Mouse (Mus musculus): Measurements from ENCODE around the gene Fscn2. TPM values are rescaled to one million over a fixed set of nuclear protein-coding genes. Genes with fewer than 3 reads are reported as not detected.
"Not testable (repeated sequence)": the region's sequence is repeated elsewhere in the genome, so short reads cannot be mapped to it uniquely, and the experiment has no call there.

The Fscn2 gene
- polyA plus RNA-seq, 1 experiment from 2014 or later = 1.4 TPM

DNA sequence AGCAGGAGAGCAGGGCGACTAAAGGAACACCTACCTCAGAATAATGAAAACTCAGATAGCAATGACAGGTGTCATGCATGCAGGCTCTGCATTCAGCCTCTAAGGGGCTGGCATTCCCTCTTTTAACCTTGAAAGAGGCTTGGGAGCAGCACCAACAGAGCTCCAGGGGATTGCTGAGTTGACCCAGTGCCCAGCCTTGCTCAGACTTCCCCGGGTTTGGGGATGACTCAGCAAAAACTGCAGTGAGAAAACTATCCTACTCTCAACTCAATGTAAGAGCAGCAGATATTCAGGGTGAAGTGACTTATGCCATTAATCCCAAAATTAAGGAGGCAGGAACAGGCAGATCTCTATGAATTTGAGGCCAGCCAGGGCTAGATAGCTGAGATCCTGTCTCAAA is 25.8 kb downstream of the Fscn2 start:
- no peaks in the 10 kb centered on the region for H3K27me3 ChIP-seq (replicated peaks)
- no peak overlapping the region for H3K27ac ChIP-seq (replicated peaks)
- H3K9me3 ChIP-seq (replicated peaks) = no peaks in the 10 kb centered on the region
- 72% methylated on average over 2 of the region's 2 CpGs for WGBS
- H3K36me3 ChIP-seq = peaks cover 59% of the 10 kb centered on the region
- no peak for ATAC-seq (ENCODE audit: low FRiP score)
- H3K4me2 ChIP-seq = no peak overlapping the region
- peaks cover 1% of the 10 kb centered on the region for H3K4me1 ChIP-seq
- no peak overlapping the region for H3K9ac ChIP-seq (replicated peaks)
- H3K4me3 ChIP-seq (replicated peaks) = no peak overlapping the region

DNA sequence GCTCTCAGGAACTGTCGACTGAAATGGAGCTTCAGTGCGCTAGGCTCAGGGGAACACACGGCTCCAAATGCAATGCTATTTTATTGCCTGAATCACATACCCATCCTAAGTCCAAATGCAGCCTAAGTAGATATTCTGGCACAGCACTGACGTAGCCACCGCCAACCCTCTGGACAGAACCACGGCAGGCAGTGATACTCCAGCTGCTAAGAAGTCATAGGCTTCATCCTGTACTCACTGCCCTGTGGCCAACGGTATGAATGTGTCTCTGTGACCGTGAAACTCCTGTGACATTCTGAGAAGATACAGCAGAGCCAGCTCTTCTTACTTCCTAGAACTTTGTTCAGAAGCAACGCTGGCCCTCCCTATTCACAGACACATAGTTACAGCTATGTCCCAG is 27.2 kb downstream of the Fscn2 start:
- no peaks in the 10 kb centered on the region for H3K9me3 ChIP-seq (replicated peaks)
- H3K27ac ChIP-seq (replicated peaks) = no peak overlapping the region
- no peak overlapping the region for H3K4me2 ChIP-seq
- no peak for ATAC-seq (ENCODE audit: low FRiP score)
- H3K4me1 ChIP-seq = peaks cover 7% of the 10 kb centered on the region
- H3K36me3 ChIP-seq = peaks cover 58% of the 10 kb centered on the region
- no peak overlapping the region for H3K4me3 ChIP-seq (replicated peaks)
- H3K9ac ChIP-seq (replicated peaks) = no peak overlapping the region
- no peaks in the 10 kb centered on the region for H3K27me3 ChIP-seq (replicated peaks)
- WGBS = 84% methylated on average over 9 of the region's 9 CpGs

DNA sequence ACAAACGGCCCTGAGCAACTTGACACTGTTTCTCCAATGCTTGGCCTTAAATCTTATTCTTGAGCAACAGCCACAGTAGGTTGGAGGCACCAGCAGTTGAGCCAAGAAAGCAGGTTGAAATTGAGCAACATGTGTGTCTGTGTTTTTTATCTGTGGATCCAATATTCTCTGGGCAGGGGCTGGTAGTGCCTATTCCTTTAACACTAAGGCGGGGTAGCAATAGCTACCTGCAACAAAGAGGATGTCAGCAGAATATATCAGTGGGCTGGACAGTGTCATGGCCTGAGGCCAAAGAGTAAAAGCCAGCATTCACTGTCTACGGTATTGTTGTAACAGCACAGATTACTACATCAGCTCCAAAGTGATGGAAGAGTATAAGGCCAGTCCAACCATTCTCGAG is 34.3 kb downstream of the Fscn2 start:
- H3K4me3 ChIP-seq (replicated peaks) = no peak overlapping the region
- H3K27me3 ChIP-seq (replicated peaks) = no peaks in the 10 kb centered on the region
- no peak overlapping the region for H3K4me2 ChIP-seq
- peaks cover 60% of the 10 kb centered on the region for H3K36me3 ChIP-seq
- H3K27ac ChIP-seq (replicated peaks) = no peak overlapping the region
- ATAC-seq (ENCODE audit: low FRiP score) = no peak
- WGBS = 81% methylated on average over 4 of the region's 4 CpGs
- no peak overlapping the region for H3K9ac ChIP-seq (replicated peaks)
- H3K9me3 ChIP-seq (replicated peaks) = no peaks in the 10 kb centered on the region
- H3K4me1 ChIP-seq = peaks cover 7% of the 10 kb centered on the region

GRCm38 (mm10) chr11:120397602-120398001 is 36.3 kb downstream of the Fscn2 start:
- no peak overlapping the region for H3K4me3 ChIP-seq (replicated peaks)
- no peak overlapping the region for H3K9ac ChIP-seq (replicated peaks)
- peaks cover 70% of the 10 kb centered on the region for H3K36me3 ChIP-seq
- H3K4me2 ChIP-seq = no peak overlapping the region
- no peak overlapping the region for H3K27ac ChIP-seq (replicated peaks)
- H3K9me3 ChIP-seq (replicated peaks) = no peaks in the 10 kb centered on the region
- no peak for ATAC-seq (ENCODE audit: low FRiP score)
- peaks cover under 1% of the 10 kb centered on the region for H3K4me1 ChIP-seq
- H3K27me3 ChIP-seq (replicated peaks) = no peaks in the 10 kb centered on the region
- WGBS = 83% methylated on average over 2 of the region's 2 CpGs

DNA sequence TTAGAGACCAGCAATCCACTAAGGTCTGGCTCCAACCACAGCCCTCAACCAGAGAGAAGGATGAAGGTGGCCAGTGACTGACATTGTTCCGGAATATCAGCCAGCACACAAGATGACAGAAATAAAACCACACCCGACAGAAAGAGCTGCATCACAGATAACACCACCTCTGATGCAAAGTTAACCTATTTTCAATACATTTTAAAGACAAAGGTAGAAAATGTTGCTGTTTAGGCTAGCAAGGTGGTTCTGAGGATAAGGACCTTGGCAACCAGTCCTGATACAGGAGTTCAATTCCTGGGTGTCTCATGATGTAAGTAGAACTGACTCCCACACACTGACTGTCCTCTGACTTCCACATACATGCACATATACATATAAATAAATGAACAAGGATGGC is 38.0 kb downstream of the Fscn2 start:
- H3K4me2 ChIP-seq = no peak overlapping the region
- H3K4me1 ChIP-seq = no peaks in the 10 kb centered on the region
- no peaks in the 10 kb centered on the region for H3K9me3 ChIP-seq (replicated peaks)
- no peaks in the 10 kb centered on the region for H3K27me3 ChIP-seq (replicated peaks)
- H3K36me3 ChIP-seq = peaks cover 73% of the 10 kb centered on the region
- H3K9ac ChIP-seq (replicated peaks) = no peak overlapping the region
- H3K4me3 ChIP-seq (replicated peaks) = no peak overlapping the region
- 95% methylated on average over 2 of the region's 2 CpGs for WGBS
- ATAC-seq (ENCODE audit: low FRiP score) = no peak
- no peak overlapping the region for H3K27ac ChIP-seq (replicated peaks)

- no peak for ATAC-seq (ENCODE audit: low FRiP score)
- Histone ChIP-seq H3K27me3 (replicated peaks) (no peaks in the 10 kb centered on the region), H3K36me3 (peaks cover 90% of the 10 kb centered on the region), H3K27ac (replicated peaks) (no peak overlapping the region), H3K9me3 (replicated peaks) (no peaks in the 10 kb centered on the region), H3K9ac (replicated peaks) (no peak overlapping the region), H3K4me1 (no peaks in the 10 kb centered on the region), H3K4me2 (no peak overlapping the region), H3K4me3 (replicated peaks) (no peak overlapping the region)
- WGBS = 97% methylated on average over 1 of the region's 1 CpGs
Observed at GRCm38 (mm10) chr11:120404814-120405213, 43.5 kb downstream of the Fscn2 start.

GRCm38 (mm10) chr11:120405867-120406266 is 44.5 kb downstream of the Fscn2 start:
- Histone ChIP-seq H3K4me2 (no peak overlapping the region), H3K27me3 (replicated peaks) (no peaks in the 10 kb centered on the region), H3K4me1 (no peaks in the 10 kb centered on the region), H3K36me3 (peaks cover 90% of the 10 kb centered on the region), H3K9ac (replicated peaks) (no peak overlapping the region), H3K4me3 (replicated peaks) (no peak overlapping the region), H3K27ac (replicated peaks) (no peak overlapping the region), H3K9me3 (replicated peaks) (no peaks in the 10 kb centered on the region)
- 88% methylated on average over 3 of the region's 3 CpGs for WGBS
- ATAC-seq (ENCODE audit: low FRiP score) = no peak

DNA sequence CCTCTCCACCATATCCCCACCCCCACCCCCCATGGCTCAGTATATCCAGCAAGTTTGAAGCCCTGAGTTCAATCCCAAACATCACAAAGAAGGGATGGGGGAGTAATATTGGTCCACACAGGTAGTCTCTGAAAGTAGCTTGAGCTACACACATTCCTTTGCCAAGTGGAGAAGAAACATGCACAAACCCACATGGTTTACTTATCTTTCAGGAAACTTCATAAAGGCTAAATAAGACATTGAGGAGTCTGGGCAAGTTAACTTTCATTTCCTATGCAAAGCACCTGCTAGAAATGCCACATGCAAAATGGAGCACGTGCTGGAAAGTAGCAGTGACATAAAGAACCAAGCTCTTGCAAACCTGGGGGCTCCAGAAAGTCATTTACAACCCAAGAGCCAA is 45.1 kb downstream of the Fscn2 start:
- no peaks in the 10 kb centered on the region for H3K27me3 ChIP-seq (replicated peaks)
- H3K36me3 ChIP-seq = peaks cover 90% of the 10 kb centered on the region
- no peak overlapping the region for H3K27ac ChIP-seq (replicated peaks)
- no peak overlapping the region for H3K4me2 ChIP-seq
- H3K4me1 ChIP-seq = no peaks in the 10 kb centered on the region
- ATAC-seq (ENCODE audit: low FRiP score) = no peak
- no peaks in the 10 kb centered on the region for H3K9me3 ChIP-seq (replicated peaks)
- no peak overlapping the region for H3K4me3 ChIP-seq (replicated peaks)
- no peak overlapping the region for H3K9ac ChIP-seq (replicated peaks)
- WGBS = 88% methylated on average over 1 of the region's 1 CpGs

GRCm38 (mm10) chr11:120413621-120414020 is 52.3 kb downstream of the Fscn2 start:
- ATAC-seq (ENCODE audit: low FRiP score); H3K9me3 ChIP-seq (replicated peaks); H3K4me1 ChIP-seq; H3K27me3 ChIP-seq (replicated peaks); H3K4me2 ChIP-seq; H3K4me3 ChIP-seq (replicated peaks); H3K27ac ChIP-seq (replicated peaks); H3K9ac ChIP-seq (replicated peaks): not testable (repeated sequence)
- H3K36me3 ChIP-seq = peaks cover 85% of the 10 kb centered on the region
- 97% methylated on average over 7 of the region's 10 CpGs for WGBS

Small RNA genes lying within 50 kb of the gene (microRNA-seq; reads per million reads assigned to microRNA genes)
- gene Gm23419 (not detected), gene Mir6935 (1.2 reads per million)

Other genes with a start within 250 kb of the Fscn2 start
- gene Slc38a10, start 210.2 kb upstream of the Fscn2 start, polyA plus RNA-seq (2015; fragmentation: Nextera tagmentation; extraction: Ambion mirVana) = 107 and 112 TPM in 2 replicates
- gene Bahcc1, start 128.6 kb upstream of the Fscn2 start, polyA plus RNA-seq (2015; fragmentation: Nextera tagmentation; extraction: Ambion mirVana) = 8.7 and 10.4 TPM in 2 replicates
- 3,602 and 3,776 TPM in 2 replicates for gene Actg1, start 13.0 kb upstream of the Fscn2 start, polyA plus RNA-seq (2015; fragmentation: Nextera tagmentation; extraction: Ambion mirVana)
- 71.6 and 81.5 TPM in 2 replicates for gene Faap100, start 17.2 kb downstream of the Fscn2 start, polyA plus RNA-seq (2015; fragmentation: Nextera tagmentation; extraction: Ambion mirVana)
- gene Nploc4, start 76.2 kb downstream of the Fscn2 start, polyA plus RNA-seq (2015; fragmentation: Nextera tagmentation; extraction: Ambion mirVana) = 30.2 and 32.6 TPM in 2 replicates
- gene Tspan10, start 81.1 kb downstream of the Fscn2 start, polyA plus RNA-seq (2015; fragmentation: Nextera tagmentation; extraction: Ambion mirVana) = not detected in 2 replicates
- gene Pde6g, start 92.0 kb downstream of the Fscn2 start, polyA plus RNA-seq (2015; fragmentation: Nextera tagmentation; extraction: Ambion mirVana) = 0.09 and 0.28 TPM in 2 replicates
- 12.1 and 12.8 TPM in 2 replicates for gene Oxld1, start 96.5 kb downstream of the Fscn2 start, polyA plus RNA-seq (2015; fragmentation: Nextera tagmentation; extraction: Ambion mirVana)
- gene Ccdc137, start 96.6 kb downstream of the Fscn2 start, polyA plus RNA-seq (2015; fragmentation: Nextera tagmentation; extraction: Ambion mirVana) = 24.5 and 26.6 TPM in 2 replicates
- gene Arl16, start 106.1 kb downstream of the Fscn2 start, polyA plus RNA-seq (2015; fragmentation: Nextera tagmentation; extraction: Ambion mirVana) = 68.1 and 76.7 TPM in 2 replicates
- gene Mrpl12, start 123.1 kb downstream of the Fscn2 start, polyA plus RNA-seq (2015; fragmentation: Nextera tagmentation; extraction: Ambion mirVana) = 142 and 144 TPM in 2 replicates
- gene Slc25a10, start 130.3 kb downstream of the Fscn2 start, polyA plus RNA-seq (2015; fragmentation: Nextera tagmentation; extraction: Ambion mirVana) = 27.6 and 33.6 TPM in 2 replicates
- 0.26 and 0.41 TPM in 2 replicates for gene Gcgr, start 169.2 kb downstream of the Fscn2 start, polyA plus RNA-seq (2015; fragmentation: Nextera tagmentation; extraction: Ambion mirVana)
- 229 and 235 TPM in 2 replicates for gene Mcrip1, start 188.2 kb downstream of the Fscn2 start, polyA plus RNA-seq (2015; fragmentation: Nextera tagmentation; extraction: Ambion mirVana)
- 0.69 and 14.1 TPM in 2 replicates for gene Ppp1r27, start 189.6 kb downstream of the Fscn2 start, polyA plus RNA-seq (2015; fragmentation: Nextera tagmentation; extraction: Ambion mirVana)
- gene P4hb, start 211.7 kb downstream of the Fscn2 start, polyA plus RNA-seq (2015; fragmentation: Nextera tagmentation; extraction: Ambion mirVana) = 282 and 351 TPM in 2 replicates
- gene Arhgdia, start 220.1 kb downstream of the Fscn2 start, polyA plus RNA-seq (2015; fragmentation: Nextera tagmentation; extraction: Ambion mirVana) = 488 and 542 TPM in 2 replicates
- gene Alyref, start 236.8 kb downstream of the Fscn2 start, polyA plus RNA-seq (2015; fragmentation: Nextera tagmentation; extraction: Ambion mirVana) = 219 and 265 TPM in 2 replicates
- 206 and 208 TPM in 2 replicates for gene Anapc11, start 236.9 kb downstream of the Fscn2 start, polyA plus RNA-seq (2015; fragmentation: Nextera tagmentation; extraction: Ambion mirVana)
- 0.86 and 3.2 TPM in 2 replicates for gene Npb, start 246.9 kb downstream of the Fscn2 start, polyA plus RNA-seq (2015; fragmentation: Nextera tagmentation; extraction: Ambion mirVana)

All from neural tube, embryonic 15.5 days (tissue).